Mouse (Mus musculus): Measurements from ENCODE around the gene Pde10a.
"Not testable (repeated sequence)": the region's sequence is repeated elsewhere in the genome, so short reads cannot be mapped to it uniquely, and the experiment has no call there.

Pde10a gene

DNA sequence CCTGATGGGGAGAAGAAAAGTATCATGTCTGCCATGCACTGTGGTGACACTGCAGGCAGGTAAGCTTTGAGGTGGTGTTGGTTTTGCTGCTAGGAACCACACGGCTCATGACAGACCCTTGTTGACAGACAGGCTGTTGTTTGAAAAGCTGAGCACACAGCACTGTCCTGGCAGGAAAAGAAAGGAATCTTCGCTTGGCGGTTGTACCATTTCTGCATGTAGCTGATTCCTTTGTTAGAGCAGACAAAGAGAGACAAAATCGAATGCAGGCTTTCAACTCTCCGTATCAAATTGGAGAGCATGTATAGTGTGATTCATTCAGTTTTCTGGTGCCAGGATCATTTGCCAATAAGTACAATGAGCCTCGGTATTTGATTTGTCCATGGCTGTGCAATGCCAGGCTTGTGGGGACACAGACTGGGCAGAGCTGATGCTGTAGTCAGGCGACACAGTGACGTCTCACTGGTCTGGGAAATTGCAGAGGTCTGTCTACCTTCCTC lies 122.2 kb downstream of the Pde10a start:
- no peak for DNase-seq (ENCODE audit: low spot score)

DNA sequence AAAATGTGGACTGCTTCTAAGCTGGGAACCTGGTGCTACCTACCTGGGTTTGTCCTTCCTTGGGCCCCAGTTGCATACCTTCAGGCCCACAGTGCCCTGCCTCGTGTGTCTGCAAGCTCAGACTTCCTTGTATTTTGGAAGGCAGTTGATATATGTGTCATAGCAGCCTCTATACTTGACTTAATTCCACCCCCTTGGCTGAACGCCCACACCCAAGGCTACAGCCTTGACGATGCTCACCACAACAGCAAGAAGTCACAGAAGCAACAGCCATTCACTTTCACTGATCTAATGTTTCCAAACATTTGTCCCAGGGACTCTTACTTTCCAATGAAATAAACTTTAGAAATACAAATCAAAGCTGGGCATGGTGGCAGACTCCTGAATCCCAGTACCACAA lies 123.1 kb downstream of the Pde10a start:
- DNase-seq (ENCODE audit: low spot score): no peak

DNA sequence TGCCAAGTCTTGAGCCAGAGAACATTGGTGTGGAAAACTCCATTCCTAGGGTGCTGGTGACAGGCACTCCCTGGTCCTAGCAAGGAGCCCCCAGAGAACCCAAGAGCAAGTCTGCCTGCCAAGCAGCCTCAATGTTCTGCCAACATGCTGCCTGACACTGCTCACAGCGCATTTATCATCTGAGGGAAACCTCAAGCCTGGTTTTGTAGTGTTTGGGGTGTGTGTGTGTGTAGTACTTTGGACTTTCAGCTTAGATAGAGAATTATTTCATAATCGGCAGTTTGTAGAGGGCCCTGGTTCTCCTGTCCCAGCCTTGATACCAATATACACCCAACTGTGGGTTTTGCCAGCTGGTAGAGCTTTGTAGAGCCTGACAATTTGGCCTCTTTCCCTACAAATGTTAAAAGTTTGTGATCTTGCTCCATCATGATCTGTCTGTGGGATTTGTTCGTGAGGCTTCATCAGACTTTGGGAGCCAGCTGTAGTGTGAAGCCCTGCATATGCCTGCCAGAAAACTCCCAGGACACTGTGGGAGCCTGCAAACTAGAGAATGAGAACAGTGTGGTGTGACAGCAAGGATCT lies 127.6 kb downstream of the Pde10a start:
- DNase-seq (ENCODE audit: low spot score): no peak

DNA sequence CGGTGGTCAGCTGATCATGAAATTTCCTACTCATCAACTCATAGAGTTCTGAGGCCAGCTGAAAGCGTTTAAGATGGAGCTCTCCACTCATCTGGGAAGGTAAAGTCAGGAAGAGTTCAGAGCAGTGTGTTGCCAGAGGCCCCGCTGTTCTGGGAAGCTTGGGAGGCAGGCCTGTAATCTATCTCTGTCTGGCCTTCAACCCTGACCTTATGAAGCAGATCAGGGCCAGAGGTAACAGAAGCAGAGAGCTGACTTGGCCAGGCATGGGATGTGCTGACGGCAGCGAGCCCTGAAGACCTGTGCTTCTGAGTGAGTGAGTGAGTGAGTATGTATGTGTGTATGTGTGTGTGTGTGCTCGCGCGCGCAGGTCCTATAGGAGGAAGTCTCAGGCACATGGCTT lies 132.5 kb downstream of the Pde10a start:
- no peak for DNase-seq (ENCODE audit: low spot score)

DNA sequence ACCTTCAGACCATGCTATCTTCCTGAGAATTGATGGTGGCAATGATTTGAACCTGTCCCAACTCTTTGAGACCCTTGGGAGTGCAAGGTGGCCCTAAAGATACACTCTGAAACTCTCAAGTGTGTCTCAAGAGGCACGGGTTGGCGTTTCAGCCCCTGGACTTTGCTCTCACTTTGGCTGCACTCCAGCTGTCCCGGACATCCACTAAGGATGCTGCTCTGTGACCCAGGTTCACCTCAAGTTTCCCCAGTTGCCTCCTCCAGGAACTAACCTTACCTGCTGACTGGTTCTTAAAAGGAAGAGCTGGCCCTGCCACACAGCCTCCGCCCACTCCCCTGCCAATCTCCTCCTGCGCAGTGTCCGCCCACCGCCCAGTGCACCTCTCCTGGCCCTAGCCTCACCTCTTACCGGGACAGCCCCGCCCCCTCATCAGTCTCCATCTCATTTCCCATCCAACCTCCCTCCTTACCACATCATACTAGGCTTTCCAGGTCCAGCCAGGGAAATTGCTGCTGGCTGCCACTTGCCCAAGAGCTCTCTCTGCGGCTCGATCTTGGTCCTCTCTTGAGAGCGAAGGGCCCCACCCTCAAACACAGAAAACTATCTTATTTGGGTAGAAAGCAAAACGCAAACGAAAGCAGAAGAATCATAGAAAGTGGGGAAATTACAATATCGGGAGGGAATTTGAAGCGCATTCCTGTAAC lies 133.7 kb downstream of the Pde10a start:
- no peak for DNase-seq (ENCODE audit: low spot score)

DNA sequence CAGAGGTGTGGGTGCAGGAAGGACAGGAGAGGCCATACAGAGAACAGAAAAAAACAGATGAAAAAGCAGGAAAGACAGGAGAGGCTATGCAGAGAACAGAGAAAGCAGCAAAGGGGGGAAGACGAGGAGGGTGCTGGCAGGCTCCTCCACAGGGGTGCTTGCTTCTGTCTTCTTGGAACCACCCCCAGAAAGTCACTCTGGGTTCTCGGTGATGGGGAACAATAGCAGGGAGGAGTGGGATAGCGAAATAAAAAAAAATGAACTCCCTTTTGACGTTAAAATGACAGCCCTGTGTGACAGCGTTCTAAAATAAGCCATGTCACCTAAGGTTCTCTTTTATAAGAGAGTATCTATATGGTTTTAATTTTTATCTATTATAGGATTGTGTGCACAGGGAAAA lies 141.7 kb downstream of the Pde10a start:
- no peak for DNase-seq (ENCODE audit: low spot score)

DNA sequence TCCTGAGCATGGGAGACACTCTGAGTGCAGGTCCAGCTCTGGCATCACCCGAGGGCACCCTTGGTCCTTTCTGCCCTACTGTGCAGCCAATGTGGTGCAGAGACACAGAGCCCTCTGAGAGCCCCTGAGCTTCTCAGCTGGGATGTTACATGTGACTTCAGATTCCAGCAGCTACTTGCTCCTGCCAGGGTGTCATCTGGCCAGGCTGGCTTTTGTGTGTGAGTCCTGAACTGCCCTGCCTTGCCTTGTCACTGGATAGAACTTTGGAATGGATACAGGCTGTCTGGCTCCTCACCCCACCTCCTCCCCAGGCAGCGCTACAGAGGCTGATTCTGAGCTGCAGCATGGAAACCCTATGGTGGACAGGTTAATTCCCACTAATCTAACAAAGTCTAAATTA lies 149.5 kb downstream of the Pde10a start:
- no peak for DNase-seq (ENCODE audit: low spot score)

DNA sequence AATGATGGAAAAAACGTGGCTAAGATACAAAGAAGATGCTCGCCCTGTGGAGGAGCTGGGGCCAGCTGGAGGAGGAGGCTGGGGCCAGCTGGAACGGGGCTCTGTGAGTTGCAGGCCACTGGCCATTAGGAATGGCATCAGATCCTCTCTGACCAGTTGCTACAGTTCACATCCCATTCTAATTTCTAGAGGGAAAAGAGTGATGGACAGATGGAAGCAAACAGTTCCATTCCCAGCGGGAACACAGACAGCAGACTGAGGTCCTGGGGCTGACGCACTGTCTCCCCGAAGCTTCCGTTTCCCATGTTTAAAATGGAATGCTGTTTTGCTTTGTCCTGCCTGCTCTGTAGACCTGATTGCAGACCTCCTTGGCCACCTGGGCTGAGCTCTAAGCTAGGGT lies 161.2 kb downstream of the Pde10a start:
- no peak for DNase-seq (ENCODE audit: low spot score)

DNA sequence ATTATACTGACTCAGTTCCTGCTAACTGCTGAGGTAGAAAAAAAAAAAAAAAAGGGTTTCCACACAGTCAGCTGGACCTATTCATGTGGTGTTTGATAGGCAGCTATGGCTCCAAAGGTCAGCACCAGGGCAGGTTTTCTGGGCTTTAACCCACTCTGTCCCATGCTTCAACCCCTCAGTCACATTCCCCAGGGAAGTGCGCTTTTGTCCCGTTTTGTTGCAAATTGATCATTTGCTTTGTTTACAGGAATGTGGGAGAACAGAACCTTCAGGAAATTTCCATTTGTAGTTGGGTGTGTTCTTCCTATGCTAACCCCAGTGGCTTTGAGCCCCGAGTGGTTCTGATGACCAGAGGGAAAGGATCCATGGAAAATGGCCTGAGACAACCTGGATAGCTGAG lies 162.9 kb downstream of the Pde10a start:
- DNase-seq (ENCODE audit: low spot score): no peak

DNA sequence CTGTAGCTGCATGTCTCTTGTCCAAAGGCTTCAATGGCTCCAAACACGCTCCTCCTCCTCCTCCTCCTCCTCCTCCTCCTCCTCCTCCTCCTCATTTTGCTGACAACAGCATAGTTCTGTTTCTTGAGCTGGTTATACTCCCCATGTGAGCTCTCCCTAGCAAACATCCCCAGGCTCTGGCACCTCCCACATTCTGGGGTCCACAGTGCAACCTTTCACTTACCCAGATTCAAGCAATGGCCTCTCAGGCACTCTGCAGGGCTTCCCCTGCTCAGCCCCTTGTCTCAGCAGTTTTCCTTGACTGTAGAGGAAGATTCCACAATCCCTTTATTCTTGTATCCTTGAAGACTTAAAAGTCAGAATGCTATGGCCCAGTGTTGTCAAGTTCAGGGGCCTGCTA lies 173.1 kb downstream of the Pde10a start:
- no peak for DNase-seq (ENCODE audit: low spot score)

DNA sequence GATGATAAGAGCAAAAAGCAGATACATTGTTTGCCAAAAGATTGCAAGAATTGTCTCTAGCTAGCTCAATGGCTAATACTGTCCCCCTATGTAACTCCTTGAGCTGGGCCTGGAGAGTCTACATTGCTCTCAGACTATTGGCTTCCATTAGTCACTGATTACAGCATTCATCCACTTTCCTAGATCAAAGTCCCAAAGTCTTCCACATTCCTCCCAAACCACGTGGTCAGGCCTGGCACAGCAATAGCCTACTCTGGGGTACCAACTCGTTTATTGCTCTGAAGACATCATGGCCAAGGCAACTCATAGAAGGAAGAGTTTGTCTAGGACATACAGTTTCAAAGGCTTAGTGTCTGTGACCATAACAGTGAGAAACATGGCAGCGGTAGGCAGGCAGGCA lies 173.6 kb downstream of the Pde10a start:
- DNase-seq (ENCODE audit: low spot score): no peak

DNA sequence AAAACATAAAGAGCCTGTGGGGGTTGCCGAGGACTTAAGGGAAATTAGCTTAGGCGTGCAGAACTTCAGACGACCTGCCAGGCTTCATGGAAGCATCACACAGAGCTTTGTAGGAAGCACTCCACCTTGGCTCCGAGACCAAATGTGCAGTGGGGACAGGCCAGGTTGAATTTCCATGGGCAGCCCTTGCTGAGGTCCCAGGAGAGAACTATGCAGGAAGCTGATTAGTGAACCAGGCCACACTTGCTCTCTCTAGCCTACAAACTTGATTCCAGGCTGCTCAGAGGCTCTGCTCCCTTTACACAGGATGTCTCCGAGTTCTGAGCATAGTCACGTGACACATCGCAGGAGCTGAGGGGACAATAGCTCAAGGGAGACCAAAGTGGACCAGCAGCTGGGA lies 175.9 kb downstream of the Pde10a start:
- no peak for DNase-seq (ENCODE audit: low spot score)

DNA sequence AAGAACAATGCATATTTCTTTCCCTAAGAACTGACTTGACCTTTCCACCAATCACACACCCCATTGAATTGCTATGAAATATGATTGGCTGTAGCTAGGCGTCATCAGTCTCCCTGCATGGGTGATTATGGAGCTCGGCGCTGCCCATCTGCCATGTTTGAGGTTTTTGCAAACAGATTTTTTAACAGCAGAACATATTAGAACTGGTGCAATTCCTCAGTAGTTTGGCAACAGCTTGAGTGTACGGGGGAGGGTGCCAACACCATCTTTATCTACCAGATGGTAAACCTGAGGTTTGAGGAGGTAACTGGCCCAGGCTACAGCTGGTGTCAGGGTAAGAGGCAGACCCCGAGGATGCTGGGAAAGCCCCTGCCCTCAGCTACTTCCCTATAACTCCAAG lies 177.3 kb downstream of the Pde10a start:
- DNase-seq (ENCODE audit: low spot score): no peak

DNA sequence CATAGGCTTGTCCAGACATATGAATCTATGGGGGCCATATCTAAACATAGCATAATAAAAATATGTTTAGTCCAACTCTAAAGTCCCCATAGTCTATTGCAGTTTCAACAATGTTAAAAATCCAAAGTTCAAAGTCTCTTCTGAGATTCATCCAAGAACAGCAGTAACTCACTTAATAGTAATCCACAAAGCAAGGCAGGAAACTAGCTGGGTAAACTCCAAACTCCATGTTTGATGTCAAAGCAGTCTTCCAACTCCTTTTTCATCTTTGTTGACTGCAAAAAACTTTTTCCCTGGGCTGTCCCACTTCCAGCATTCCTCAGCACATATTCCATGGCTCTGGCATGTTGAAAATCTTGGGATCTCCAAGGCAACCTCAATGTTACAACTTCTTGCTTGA lies 182.8 kb downstream of the Pde10a start:
- no peak for DNase-seq (ENCODE audit: low spot score)

DNA sequence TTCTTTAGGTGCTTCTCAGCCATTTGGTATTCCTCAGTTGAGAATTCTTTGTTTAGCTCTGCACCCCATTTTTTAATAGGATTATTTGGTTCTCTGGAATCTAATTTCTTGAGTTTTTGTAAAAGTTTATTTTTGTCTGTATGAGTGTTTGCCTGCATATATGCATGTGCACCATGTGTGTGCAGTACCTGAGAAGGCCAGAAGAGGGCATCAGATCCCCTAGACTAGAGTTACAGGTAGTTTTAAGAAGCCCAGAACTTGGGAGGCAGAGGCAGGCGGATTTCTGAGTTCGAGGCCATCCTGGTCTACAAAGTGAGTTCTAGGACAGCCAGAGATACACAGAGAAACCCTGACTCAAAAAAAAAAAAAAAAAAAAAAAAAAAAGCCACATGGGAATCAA lies 187.6 kb downstream of the Pde10a start:
- DNase-seq (ENCODE audit: low spot score): not testable (repeated sequence)

DNA sequence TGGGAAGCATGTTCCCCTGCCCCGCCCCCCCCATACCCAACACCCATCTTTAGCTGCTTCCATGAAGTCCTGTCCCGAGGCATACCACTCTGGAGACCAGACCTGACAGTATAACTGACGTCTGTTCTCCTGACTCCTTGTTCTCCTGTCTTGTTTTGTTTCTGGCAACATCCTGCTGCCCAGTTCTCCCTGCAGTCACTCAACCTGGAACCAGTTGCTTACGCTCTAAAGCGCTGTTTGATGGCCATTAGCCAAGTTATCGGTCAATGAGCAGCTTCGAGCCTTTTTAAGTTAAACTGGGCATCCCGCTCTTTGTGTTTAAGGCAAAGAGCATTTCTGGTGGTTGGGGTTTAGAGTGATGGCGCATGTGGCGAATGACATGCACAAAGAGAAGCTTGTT lies 195.8 kb downstream of the Pde10a start:
- DNase-seq (ENCODE audit: low spot score): no peak

DNA sequence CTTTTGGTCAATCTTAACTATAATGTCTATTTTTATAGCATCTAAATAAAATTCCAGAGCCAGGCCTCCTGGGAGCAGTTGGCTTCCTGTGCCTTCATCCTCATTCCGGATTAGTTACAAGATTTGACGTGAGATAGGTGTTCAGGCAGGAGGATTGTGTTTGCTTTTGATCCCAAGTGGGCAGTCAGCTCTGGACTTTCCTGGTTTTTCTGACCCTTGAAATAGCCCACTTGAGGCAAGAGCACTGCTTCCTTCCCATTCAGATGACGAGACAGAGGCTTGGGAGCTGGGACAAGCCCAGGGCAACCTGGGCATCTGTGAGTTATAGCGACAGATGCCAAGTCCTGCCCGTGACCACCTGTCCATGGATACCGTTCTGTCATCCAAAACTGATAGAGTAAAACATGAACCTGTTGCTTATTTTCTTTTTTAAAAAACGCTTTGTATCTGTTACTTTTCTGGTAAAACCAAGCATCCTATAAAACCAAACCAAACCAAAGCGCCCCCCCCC lies 199.3 kb downstream of the Pde10a start:
- no peak for DNase-seq (ENCODE audit: low spot score)

DNA sequence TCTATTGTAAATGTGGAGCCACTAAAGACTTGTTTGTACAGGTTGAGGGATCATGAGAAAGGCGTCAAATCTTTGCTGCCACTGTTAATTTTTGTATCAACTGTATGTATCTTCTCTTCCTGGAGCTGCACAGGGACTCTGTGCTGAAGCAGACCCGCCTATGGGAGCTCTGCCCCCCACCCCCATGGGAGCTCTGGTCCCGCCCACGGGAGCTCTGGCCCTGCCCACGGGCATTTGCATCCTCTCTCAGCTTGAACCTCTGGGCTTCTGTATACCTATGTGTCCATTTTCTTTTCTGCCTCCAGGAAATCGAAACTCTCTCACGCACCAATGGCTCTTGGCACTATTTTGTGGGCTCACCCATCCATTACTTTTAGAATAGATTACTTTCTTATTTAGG lies 203.5 kb downstream of the Pde10a start:
- DNase-seq (ENCODE audit: low spot score): no peak

DNA sequence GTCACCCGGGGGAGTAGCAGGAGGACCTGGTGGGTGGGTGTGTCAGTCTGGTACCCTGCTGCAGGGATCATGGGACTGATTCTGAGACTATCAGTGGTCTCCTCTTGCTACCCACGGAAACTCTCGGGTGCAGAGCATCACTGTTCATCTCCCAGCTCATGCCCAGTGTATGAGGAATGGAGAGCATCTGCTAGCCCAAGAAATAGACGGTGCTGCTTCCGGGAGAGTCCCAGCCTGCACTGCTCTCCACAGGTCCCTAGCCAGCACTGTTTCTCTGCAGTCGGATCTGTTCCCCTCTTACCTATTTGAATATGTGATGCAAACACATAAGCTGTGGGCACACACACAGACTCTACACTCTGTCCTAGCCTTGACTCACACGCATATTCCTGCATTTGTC lies 204.6 kb downstream of the Pde10a start:
- DNase-seq (ENCODE audit: low spot score): no peak

DNA sequence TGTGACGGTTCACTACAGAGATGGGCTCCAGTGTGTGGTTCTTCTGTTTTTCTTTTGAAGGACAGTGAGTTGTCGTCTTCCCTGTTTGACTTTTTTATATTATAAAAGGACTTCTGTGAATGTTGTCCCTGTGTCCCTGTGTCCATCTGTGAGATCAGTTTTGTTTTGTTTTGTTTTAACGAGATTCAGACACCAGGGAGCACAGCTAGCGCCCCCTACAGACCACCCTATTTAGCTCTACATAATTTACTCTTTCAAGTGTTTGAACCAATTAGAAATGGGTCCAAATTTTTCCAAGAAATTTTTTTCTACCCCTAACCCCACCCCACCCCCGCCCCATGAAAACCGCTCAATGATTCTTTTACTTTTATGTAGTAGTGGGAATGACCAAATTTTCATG lies 205.9 kb downstream of the Pde10a start:
- DNase-seq (ENCODE audit: low spot score): no peak

DNA sequence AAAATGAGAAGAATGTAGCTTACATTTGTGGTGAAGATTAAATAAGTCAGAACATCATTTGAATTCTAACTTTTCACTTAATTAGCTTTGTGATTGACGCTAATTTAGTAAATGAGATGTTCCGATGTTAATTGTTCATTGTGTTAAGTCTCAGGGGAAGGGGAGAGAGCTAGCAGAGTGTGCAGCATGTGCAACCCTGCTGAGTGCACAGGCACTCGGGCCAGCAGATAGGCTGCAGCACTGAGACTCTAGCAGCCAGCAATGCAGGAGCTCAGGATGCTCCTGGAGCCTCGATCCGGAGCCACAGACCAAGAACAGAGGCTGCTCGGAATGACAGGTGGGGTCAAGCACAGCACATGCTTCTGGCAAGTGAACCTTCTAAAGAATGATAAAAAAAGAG lies 211.1 kb downstream of the Pde10a start:
- no peak for DNase-seq (ENCODE audit: low spot score)

DNA sequence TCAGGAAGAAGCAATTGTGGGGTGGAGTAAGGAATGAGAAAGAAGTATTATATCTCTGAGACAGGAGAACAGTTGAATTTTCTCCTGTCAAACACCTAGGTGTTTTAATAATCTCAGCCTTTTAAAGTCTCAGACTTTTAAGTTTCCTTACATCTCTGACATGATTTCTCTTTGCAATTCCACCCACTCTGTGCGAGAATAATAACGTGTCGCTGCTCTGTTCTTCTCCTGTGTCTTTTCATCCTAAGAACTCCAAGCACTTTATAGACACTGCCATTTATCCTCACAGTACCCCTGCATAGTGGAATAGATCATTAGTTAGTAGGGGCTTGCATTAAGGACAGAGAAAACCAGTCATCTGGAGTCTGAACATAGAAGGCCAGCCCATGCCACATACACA lies 217.6 kb downstream of the Pde10a start:
- no peak for DNase-seq (ENCODE audit: low spot score)

DNA sequence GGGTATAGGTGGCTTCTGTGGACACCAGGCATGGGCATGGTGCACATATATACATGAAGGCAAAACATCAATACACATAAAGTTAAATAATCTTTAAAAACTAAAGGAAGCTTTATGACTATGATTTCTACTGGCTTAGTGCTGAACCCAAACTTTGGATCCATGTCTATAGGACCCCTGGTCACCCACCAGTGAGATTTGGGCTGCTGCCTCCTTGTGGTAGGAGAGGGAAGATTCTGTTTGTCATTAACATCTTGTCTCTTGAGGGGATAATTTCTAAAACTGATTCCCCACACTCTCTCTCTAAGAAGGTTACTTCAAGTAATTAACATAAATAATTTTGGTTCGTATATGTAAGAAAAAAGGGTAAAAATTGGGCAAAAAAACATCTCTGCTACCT lies 220.2 kb downstream of the Pde10a start:
- DNase-seq (ENCODE audit: low spot score): no peak

DNA sequence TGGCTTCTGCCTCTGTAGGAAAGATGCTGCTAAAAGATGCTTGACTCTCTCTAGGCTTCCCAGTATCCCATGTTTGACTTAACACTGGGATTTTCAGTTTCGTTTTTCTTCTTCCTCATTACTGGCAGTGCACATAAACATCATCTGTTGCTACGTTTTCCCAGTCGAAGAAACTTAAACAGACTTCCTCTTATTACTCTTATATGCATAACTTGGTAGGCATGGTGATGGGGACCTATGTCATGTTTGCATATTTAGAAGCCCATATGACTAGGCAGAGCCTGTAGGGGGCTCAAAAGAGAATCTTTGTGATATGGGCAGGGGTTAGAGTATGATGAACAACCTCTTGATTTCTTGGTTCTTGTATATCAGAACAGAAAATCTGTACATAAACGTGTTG lies 224.3 kb downstream of the Pde10a start:
- no peak for DNase-seq (ENCODE audit: low spot score)

All from urinary bladder, postnatal 25 days (tissue).